Mouse (Mus musculus) spleen, adult 2 months (tissue): Measurements from ENCODE around the gene Fra10ac1.

Experiments used
- CTCF ChIP-seq: fragments of 200-500 bp; IDR thresholded peaks from 2 replicates; pipeline ENCODE4 v1.5.1; 2011; ENCODE audit warnings: mild to moderate bottlenecking, inconsistent platforms; ENCODE audit not compliant: insufficient read depth, insufficient read length, insufficient replicate concordance; ENCODE audit errors: extremely low read depth
- POLR2A ChIP-seq: fragments of 200-500 bp; IDR thresholded peaks from 2 replicates; pipeline ENCODE4 v1.6.1; 2011; ENCODE audit warnings: low read depth, low read length, inconsistent platforms

GRCm38 (mm10) chr19:38237834-38238212 is 13.9 kb upstream of the Fra10ac1 start:
- no peak for TF ChIP-seq POLR2A
- no peak for TF ChIP-seq CTCF
